Mouse (Mus musculus) embryo, embryonic 10 days (tissue): ENCODE measurements around the gene Olfr715.
"Not testable (repeated sequence)": the region's sequence is repeated elsewhere in the genome, so short reads cannot be mapped to it uniquely, and the experiment has no call there.

Experiments
- DNase-seq: peaks from one replicate; pipeline ENCODE4 v3.0.0-alpha.2; 2015; ENCODE audit warnings: low spot score

Gene Olfr715

GRCm38 (mm10) chr7:107130983-107131382 is at the start of gene Olfr715:
Olfr715 (minus strand) TSS chr7:107131083.
- DNase-seq, result not testable (repeated sequence)

DNA sequence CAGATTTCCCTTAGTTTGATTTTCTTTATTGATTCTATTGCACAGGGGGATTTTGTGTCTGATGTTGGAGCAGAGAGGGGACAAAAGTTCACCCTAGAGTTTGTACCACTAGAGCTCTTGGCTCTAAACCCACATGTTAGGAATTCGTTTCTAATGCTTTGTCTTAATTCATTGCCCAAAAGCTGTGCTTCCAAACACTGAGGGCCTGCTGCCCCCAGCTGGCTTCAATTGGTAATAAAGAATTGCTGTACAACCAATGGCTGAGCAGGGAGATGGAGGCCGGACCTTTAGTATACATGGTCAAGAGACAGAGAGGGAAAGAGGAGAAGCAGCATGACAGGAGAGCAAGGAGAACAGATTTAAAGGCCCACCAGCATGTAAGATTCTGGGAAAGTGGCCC is 49.5 kb upstream of the Olfr715 start:
- peak; percentile 5 for DNase-seq

- no peak for DNase-seq
These were observed 35.8 kb upstream of the Olfr715 start, which contains the start of gene Nlrp14 for GRCm38 (mm10) chr7:107166690-107167089. Nlrp14 (plus strand) TSS chr7:107166990.

DNA sequence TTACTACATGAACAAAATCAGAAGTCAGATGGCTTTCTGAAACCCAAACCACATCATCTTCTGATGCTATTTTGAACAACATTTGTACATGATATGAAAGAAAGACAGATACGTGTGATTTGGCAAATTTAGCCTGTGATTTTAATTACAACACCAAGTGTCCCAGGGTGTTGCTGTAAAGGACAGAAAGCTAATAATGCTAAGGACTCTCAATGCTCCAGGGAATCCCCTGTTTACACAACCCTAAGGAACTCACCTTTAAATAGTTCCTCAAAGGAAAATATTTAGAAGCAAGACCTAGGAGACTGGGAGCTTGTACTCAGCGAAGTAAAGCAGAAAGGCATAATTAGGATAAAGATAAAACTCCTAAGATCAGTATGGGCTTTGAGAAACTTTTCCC is 7.1 kb upstream of the Olfr715 start, which contains the start of gene Olfr716:
Gene Olfr716 (plus strand): TSS at position 301 of the 400 bp plus-strand sequence.
- DNase-seq, result not testable (repeated sequence)

- DNase-seq, result not testable (repeated sequence)
These were observed 20.6 kb downstream of the Olfr715 start, which contains the start of gene Olfr715b for GRCm38 (mm10) chr7:107110269-107110668. Olfr715b (minus strand) TSS chr7:107110369.

GRCm38 (mm10) chr7:107092920-107093319 is 38.0 kb downstream of the Olfr715 start, which contains the start of gene Olfr17:
Olfr17 (plus strand) TSS chr7:107093220.
- DNase-seq, result no peak
